13 mouse cellular contexts compared by ENCODE assay signal in the genomic region with DNA sequence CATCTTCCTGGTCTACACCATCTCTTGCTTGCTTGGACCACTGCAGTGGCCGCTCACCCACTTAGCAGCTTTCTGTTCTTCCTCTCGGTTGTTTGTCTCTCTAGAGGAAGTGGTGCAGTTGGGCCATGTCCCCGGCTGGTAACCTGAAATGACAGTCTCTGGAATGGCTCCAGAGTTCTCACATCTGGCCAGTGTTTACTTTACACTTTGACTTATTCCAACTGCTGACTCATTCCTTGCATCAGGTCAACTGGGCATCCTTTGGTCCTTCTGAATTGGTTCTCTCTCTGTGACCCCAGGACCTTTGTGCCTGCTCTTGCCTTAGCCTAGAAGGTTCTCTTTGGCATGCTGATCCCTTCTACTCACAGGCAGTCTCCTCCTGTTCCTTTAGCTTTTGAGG.
DNase-seq lines count a peak whose midpoint lies in the region; ATAC-seq and TF ChIP-seq lines count a peak whose summit lies in the region.
"Had no signal": no experiment of that assay in that cellular context is flagged by ENCODE, and none has a peak within 500 bp of the region (broad histone marks: within the 10 kb centered on the region; RNA-seq: fewer than 3 reads in every experiment).

No protein-coding gene starts in this region.

- H3K4me1 ChIP-seq in cerebellum, adult 2 months (ENCODE audit: control insufficient read depth, insufficient read depth, low read length): peaks cover 24% of the 10 kb centered on the region
- no peaks in the 10 kb centered on the region for H3K4me1 ChIP-seq in lung, adult 2 months (ENCODE audit: control insufficient read depth, insufficient read depth, low read length)
- H3K4me1 ChIP-seq: embryonic facial prominence, embryonic 12.5 days; heart, embryonic 15.5 days had no signal

- DNase-seq in cerebellum, adult 2 months: no peak
- DNase-seq in cerebellum, adult 11 months: no peak
- DNase-seq in layer of hippocampus, adult 2 months (ENCODE audit: low spot score in 2 of 2): no peak
- DNase-seq in layer of hippocampus, adult 11-12 months (ENCODE audit: low spot score): no peak
- DNase-seq in lung, postnatal 10 days: peak; percentile 21
- DNase-seq in lung, adult 2 months: no peak
- DNase-seq in 3T3-L1 (ENCODE audit: low read depth, low spot score): peak; percentile 26
- DNase-seq: adrenal gland, postnatal 14 days; gastrocnemius, postnatal 14 days; heart, adult 2 months had no signal

- no peak for TF ChIP-seq POLR2A in cerebellum, adult 2 months (IDR thresholded peaks at IDR 0.05; ENCODE audit: borderline replicate concordance, insufficient read depth, low read length)
- no peak for TF ChIP-seq POLR2A in lung, adult 2 months (IDR thresholded peaks at IDR 0.05; ENCODE audit: borderline replicate concordance, extremely low read depth, low read depth, low read length)

- H3K27ac ChIP-seq in cerebellum, adult 2 months (ENCODE audit: insufficient read depth, low read length): peak overlapping the region; percentile 59; the same call in 1 of the 2 replicates
- peak overlapping the region; percentile 88 for H3K27ac ChIP-seq in layer of hippocampus, adult 2 months
- H3K27ac ChIP-seq: embryonic facial prominence, embryonic 12.5 days; heart, adult 2 months; heart, embryonic 15.5 days had no signal

- H3K27me3 ChIP-seq in cerebellum, adult 2 months (ENCODE audit: control insufficient read depth, insufficient read depth, low read length): no peaks in the 10 kb centered on the region
- H3K27me3 ChIP-seq: embryonic facial prominence, embryonic 12.5 days; heart, embryonic 15.5 days had no signal

- 77% methylated on average over 3 of the region's 3 CpGs for WGBS in cerebellum, adult 2 months
- WGBS in lung, adult 2 months: 21% methylated on average over 3 of the region's 3 CpGs

- ATAC-seq in inflammation-experienced regulatory T-cells, adult 6 months: no peak

- TF ChIP-seq CTCF in cerebellum, adult 2 months (IDR thresholded peaks at IDR 0.05; ENCODE audit: borderline replicate concordance, insufficient read depth, low read depth, low read length): no peak
- no peak for TF ChIP-seq CTCF in layer of hippocampus, adult 2 months (conservative IDR thresholded peaks at IDR 0.05)
- TF ChIP-seq CTCF in lung, adult 2 months (IDR thresholded peaks at IDR 0.05; ENCODE audit: insufficient read depth, low read length): no peak

- H3K4me3 ChIP-seq in cerebellum, adult 2 months (replicated peaks; ENCODE audit: insufficient read depth, low read depth, low read length): no peak overlapping the region
- H3K4me3 ChIP-seq in layer of hippocampus, adult 2 months: no peak overlapping the region
- no peak overlapping the region for H3K4me3 ChIP-seq in lung, adult 2 months (replicated peaks; ENCODE audit: extremely low read depth, low read depth, low read length)
- H3K4me3 ChIP-seq: embryonic facial prominence, embryonic 12.5 days; heart, adult 2 months; heart, embryonic 15.5 days had no signal

Comparison
In these comparisons a context has a peak if more than half of its experiments do, and no peak if none do; other contexts are left out.
1. DNase-seq: peak in lung, postnatal 10 days (single experiment) and 3T3-L1 (single experiment); none in cerebellum, adult 2 months (0 of 2), cerebellum, adult 11 months (single experiment), layer of hippocampus, adult 2 months (0 of 2), layer of hippocampus, adult 11-12 months (single experiment) and lung, adult 2 months (single experiment).